Mouse (Mus musculus): ENCODE results near the gene Cflar.
A peak's percentile ranks its signal among the peaks of the same experiment; 100 is the strongest.
"Not testable (repeated sequence)": the region's sequence is repeated elsewhere in the genome, so short reads cannot be mapped to it uniquely, and the experiment has no call there.

Gene Cflar

DNA sequence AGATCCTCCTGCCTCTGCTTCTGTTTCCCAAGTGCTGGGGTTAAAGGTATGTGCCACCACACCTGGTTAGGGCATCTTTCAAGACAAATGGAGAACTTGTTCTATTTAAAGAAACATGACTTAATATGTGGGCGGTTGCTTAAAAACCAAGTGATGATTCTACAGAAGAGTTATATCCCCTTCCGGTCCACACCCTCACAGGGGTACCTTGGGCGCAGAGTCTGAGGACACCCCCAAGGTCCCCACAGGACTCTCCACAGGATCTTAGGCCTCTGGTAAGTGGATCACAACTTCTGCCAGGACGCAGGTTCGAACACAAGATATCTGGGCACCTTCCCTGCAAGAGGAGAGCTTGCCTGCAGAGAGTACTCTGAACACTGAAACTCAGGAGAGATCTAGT lies 64.1 kb downstream of the Cflar start:
- no peak for DNase-seq (ENCODE audit: low spot score in 2 of 2)

DNA sequence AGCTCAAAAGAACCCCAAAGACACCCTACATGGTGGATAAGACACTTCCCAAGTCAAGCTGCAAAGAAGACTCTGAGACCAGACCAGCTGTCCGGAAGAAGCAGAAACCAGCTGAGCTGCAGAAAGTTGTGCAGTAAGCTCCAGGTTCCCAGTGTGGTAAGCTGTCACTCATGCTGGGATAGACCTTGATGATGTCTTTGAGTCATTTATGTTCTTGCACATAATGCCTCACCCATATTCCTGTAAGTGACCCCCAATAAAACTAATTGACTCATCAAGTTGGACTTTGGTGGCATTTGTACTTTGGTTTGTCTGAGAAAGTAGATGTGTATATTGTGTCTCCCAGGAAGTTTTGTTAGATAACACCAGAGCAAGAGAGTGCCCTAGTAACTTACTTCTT lies 66.3 kb downstream of the Cflar start:
- no peak for DNase-seq (ENCODE audit: low spot score in 2 of 2)

DNA sequence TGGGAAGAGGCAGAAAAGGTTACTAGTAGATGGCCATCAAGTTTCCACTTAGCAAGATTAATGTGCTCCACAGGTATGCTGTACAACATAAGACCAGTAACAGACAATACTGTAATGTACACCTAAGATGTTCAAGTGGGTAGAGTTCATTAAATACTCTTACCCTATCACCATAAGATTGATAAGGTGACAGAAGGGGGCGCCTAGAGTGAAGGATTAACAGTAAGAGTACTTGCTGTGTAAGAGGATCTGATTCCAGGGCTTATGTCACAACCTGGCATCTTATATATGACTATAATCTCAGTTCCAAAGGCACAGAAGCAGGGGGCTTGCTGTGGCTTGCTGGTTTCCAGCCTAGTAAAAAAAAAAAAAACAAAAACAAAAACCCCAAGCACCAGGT lies 66.9 kb downstream of the Cflar start:
- peak; percentile 53 to 63 for DNase-seq (ENCODE audit: low spot score in 2 of 2)

DNA sequence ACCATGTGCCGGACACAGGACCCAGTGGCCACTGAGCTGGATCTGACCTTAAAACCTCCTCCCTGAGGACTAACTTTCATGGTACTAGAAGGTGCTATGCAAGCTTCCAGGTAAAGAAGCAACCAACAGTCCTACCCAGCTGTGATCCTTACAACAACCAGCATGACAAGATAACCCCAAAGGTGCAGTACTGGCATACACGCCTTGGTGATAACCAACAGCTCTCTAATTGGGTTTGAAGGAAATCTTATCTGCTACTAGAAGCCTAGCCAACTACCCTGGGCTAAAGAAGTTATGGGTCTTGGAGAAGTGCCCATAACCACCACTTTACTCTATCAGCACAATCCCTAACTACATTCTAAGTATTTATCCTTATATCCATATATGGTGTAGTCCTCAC lies 75.0 kb downstream of the Cflar start:
- DNase-seq (ENCODE audit: low spot score in 2 of 2) = no peak

DNA sequence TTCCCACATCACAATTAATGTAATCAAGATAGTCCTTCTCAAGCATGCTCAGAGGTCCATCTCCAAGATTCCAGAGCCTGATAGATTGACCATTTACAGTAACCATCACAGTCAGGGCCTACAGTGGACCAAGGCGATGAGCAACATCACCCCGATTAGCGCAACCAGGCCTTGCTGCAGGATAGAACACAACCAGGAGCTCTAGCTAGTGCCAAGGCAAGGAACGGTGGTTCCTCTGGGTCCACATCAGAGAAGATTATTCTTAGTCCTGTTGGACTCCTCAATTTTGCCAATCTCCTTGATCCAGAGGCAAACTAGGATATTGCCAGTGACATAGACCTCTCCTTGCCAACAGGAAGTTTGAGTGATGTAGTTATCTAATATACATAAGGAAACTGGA lies 77.1 kb downstream of the Cflar start:
- DNase-seq (ENCODE audit: low spot score in 2 of 2) = no peak

DNA sequence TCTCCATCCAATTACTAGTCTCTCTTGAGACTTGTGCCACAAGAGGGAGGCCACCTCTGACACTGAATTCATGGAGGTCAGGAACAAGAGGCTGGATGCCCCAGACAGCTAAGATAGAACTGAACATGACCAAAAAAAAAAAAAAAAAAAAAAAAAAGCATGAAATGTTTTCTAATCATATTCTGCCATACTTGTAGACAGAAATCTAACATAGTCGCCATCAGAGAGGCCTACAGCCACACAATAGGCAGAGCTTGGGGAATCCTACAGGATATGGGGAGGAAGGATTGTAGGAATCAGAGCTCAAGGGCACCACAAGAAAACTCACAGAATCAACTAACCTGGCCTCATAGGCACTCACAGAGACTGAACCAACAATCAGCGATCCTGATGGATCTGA lies 83.4 kb downstream of the Cflar start:
- no peak for DNase-seq (ENCODE audit: low spot score in 2 of 2)

DNA sequence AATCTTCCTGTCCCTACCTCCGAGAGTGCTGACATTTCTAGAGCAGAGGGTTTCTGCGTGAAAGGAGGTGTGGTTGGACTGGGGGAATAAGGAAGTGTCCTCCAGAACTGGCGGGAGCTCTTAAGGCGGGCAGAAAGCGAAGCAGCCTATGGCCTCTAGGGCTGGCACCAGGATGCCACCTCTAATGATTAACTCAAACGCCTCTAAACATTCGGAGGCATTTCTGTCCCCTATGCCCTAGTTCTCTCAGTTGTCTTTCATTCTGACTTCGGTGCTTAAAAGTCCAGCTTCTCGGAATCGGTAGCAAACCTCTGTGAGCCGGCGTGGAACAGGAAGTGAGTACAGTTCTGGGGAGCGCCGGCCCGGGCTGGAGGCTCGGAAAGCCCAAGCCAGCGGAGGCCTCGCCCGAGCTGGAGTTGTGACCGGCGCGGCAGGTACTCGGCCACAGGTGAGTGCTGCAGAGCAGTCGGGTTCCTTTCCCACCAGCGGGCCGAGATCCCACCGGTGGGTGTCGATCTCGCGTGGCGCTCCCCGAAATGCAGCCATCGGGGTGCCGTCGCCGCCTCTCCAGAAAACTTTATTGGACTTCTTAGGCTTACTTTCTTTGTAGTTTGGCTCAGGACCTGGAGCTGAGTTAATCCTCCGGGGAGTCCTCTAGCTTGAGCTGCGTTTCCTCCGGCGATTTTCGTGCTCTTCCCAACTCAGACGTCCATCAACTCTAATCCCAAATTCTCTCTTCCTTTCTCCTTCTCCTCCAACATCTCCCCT lies 84.2 kb downstream of the Cflar start, which contains the start of gene Casp8:
Gene Casp8 (plus strand): TSS at position 84 of the 768 bp plus-strand sequence.
- peak; percentile 58 to 67 for DNase-seq (ENCODE audit: low spot score in 2 of 2)

DNA sequence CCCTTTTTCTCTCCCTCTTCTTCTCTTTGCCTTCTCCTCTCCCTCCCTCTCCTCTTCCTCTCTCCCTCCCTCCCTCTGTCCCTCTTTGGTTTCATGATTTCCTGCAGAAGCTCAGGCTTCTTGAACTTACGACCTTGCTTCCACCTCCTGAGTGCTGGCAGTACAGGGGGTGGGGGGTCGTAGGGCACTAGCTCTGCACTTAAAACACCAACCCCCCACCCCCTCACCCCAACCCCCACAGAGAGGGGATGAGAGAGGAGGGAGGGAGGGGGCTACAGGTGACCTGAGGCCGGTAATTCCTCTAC lies 84.7 kb downstream of the Cflar start:
- no peak for DNase-seq (ENCODE audit: low spot score in 2 of 2)

DNA sequence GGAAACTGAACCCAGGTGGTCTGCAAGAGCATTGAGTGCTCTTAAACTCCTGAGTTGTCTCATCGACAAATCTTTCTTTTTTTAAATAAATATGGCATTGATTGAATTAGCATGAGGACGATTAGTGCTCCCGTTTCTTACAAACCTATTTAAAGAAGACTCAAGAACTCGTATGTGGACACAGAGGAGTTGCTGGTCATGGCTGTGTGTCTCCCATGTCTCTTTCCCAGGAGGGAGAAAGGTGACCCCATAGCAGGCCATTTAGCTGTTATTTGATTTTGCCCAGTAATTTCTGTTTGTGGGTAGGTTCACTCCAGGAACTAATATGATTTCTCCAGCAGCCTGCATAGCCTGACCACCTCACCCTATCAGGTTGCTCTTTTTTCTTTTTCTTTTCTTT lies 85.5 kb downstream of the Cflar start:
- no peak for DNase-seq (ENCODE audit: low spot score in 2 of 2)

DNA sequence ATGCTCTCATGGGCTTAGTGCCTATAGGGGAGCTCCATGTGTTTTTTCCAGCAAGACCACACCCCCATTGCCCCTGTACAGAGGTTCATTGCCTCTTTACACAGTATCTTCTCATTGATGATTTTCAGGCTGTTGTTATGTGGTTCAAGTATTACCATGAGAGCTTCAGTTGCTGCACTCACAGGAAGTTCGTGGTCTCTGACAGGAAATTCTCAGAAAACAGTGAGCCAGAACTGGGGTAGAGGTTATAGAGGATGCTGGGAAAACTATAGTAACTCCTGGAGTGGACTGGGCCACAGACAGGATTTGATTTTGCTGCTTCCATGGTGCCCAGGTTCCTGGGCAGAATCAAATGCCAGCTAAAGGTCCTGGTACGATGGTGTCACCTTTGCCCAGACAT lies 86.1 kb downstream of the Cflar start:
- DNase-seq (ENCODE audit: low spot score in 2 of 2) = peak; percentile 68 to 70

DNA sequence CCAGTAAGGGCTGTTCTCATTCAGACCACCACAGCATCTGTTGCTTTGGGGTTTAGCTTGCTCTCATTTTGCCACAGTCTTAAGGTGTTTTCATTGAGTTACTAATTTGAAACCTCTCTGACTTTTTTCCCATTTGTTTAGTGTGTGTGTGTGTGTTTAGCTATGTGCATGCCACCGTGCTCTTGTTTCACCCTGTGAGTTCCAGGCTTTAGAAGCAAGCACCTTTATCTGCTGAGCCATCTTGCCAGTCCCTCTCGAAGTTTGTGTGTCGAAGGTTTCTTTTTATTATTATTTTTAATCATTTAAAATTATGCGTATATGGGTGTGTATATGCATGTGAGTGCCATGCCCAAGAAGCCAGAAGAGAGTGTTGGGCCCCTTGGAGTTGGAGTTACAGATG lies 87.6 kb downstream of the Cflar start:
- DNase-seq (ENCODE audit: low spot score in 2 of 2) = no peak

DNA sequence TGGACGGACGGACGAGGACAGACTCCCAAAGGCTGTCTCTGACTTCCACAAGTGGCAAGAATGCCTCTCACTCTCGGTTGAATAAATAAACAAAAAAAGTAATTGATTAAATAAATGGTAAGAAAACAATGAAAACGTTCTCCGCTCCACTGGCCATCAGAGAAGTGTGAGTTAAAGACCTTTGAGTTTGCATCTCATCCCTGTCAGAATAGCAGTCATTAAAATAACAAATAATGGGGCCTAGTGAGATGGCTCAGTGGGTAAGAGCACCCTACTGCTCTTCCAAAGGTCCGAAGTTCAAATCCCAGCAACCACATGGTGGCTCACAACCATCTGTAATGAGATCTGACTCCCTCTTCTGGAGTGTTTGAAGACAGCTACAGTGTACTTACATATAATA lies 89.3 kb downstream of the Cflar start:
- DNase-seq (ENCODE audit: low spot score in 2 of 2) = not testable (repeated sequence)

DNA sequence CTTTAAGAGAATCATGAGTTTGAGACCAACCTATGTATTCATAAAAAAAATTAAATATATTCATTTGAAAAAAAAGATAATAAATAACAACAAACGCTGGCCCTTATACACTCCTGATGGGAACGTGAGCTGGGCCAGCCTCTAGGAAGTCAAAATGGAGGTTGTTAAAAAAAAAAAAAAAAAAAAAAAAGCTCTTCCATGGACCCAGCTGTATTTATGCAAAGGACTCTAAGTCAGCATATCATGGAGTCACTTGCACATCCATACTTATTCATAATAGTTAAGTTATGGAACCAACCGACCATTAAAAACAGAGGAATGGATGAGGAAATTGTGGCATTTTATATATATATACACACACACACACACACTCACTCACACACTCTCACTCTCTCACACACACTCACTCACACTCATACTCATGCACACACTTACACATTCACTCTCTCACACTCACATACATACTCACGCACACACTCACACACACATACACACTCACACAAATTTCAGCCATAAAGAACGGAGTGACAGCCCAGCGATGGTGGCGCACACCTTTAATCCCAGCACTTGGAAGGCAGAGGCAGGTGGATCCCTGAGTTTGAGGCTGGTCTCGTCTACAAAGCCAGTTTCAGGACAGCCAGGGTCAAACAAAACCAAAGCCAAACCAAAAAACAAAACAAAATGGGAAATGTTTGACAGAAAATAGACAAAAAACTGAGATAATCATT lies 90.4 kb downstream of the Cflar start:
- DNase-seq (ENCODE audit: low spot score in 2 of 2) = no peak

DNA sequence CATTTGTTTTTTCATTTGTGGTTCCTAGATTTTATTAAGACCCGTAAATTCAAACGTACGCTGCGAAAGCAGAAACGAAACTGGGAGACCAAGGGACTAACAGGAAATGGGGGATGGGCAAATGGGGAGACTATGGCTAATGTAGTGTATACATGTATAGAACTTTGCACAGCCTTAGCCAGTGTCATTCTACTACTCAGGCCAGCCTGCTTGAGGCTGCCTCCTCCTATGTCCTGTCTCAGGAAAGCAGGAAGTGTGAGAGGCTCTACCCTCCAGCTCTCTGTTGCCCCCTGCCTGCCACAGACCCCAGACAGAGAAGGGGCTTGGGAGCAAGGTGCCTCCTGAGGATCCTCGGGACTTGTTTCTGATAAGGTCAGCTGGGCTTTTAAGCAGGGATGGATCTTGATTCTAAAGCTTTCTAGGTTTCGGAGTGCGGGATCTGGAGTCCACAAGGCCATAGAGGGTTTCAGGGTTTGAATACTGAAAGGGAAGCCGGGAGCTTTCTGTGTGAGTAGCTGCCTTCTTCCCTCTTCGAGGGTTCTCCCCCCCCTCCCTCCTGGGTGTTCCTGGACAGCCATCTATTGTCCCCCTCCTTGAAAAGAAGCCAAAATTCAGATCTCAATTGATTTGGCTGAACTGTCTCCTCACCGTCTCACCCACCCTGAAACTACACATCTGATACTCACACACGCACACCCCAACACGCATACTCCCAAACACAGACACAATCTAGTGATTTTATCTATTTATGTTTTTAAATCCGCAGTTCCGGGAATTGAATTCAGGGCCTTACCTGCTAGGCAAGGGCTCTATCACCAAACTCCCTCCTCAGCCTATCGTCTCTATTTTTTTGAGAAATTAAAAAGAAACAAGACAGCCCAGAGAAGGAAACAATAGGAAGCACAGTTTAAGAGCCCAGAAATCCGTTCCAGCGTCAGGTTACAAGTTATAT lies 91.3 kb downstream of the Cflar start:
- DNase-seq (ENCODE audit: low spot score in 2 of 2) = peak; percentile 77 to 85

DNA sequence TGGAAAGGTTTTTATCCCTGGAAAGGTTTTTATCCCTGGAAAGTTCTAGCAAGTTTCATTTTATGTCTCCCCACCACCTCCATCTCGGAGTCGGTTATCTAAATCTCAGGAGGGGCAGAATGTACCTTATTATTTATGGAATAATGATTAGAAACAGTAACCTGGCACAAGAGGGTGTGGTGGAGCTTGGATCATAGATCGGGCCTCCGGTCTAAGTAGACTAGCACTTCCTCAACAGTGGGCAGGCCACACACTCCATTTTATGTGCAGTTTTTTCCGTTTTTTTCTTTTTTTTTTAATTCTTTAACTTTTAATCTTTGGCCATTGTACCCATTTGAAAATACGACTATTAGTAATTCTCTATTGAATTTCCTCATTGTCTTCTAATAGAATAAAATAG lies 92.2 kb downstream of the Cflar start:
- peak in 1 of 2 experiments; percentile 26 for DNase-seq (ENCODE audit: low spot score in 2 of 2)

DNA sequence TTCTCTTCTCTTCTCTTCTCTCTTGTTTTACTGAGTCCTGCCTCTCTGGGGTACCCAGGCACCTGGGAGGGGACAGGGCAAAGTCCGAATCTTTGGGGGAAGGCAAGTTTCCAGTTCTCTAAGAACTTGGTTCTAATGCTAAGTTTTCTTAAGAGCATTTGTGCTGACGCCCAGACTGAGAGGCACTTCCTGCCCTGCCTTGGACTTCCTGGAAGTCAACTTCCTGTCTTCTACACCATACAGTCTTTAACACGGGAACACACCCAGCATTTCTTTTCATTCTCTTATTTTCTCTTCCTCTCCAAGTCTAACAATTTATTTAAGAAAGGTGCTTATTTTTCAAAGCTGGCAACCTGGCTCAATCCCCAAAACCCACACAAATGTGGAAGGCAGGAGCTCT lies 95.3 kb downstream of the Cflar start:
- peak; percentile 36 to 44 for DNase-seq (ENCODE audit: low spot score in 2 of 2)
